Mouse (Mus musculus) embryo, embryonic 11.5 days (tissue): ENCODE measurements around the gene Ptprr.

ENCODE experiments used
- DNase-seq: peaks from one replicate; pipeline ENCODE4 v3.0.0-alpha.2; 2012; ENCODE audit warnings: low read depth, low spot score

Ptprr gene

DNA sequence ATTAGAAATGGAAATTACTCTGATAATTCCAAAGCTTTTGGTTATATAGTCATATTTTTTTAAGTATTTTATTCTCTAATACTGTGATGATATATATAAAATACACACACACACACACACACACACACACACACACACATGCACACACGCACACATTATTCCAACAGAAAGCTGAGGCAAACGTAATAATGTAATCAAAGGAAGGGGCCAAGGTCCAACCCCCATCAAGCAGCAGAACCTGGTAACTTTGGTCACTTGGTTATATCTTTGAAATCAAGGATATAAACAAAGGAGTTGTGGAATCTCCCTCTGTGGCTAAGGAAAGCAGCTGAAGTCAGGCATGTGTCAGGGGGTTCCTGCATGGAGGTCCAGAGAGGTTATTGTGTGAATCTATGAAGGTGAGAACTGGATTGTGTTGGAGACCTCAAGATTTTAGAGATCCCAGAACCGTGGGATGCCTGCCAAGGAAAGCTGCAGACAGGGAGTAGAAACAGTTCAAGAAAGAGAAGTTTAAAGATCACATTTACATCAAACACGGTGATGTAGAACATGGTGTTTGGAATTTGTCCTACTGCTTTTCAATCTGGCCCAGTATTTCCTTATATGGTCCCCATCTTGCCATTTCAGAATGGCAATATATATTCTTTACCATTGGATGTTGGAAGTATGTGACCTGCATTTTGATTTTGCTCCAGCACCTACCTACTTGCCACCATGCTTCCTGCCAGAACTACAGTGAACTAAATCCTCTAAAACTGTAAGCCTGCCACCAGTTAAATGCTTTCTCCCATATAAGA is 98.1 kb downstream of the Ptprr start:
- DNase-seq, result no peak

DNA sequence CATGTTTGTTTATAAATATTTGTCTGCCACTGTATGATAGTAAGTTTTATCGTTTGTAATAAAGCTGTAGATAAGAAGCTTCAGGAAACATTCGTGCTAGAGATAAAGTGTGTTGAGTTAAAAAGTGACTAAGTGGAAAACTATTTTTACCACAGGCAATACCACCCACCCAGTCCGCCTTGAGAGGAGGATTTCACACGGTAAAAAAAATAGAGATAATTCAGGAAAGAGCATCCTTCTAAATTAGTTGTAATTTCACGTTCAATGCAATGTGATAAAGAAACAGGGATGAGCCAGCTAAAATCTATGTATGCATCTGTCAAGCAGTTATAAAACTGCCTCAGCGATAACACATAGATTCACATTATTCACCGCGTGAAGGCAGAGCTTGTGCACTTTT is 99.0 kb downstream of the Ptprr start:
- DNase-seq, result no peak

DNA sequence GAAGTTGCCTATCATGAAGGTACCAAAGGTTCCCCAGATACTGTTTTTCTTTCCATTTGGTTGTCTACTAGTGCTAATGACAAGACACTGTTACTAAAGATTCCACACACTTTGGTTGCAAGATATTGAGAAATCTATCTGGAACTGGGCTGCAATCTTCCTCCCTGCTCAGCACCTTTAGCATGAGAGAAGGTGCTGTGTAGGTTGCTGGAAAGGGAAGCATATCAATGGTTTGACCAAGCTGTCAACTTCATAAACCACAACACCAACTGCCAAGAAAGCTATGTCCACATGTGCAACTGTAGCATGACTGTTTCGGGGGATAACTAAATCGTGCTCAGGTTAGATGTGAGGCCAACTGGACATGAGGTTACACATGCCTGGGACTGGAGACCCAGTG is 103.5 kb downstream of the Ptprr start:
- DNase-seq, result no peak

DNA sequence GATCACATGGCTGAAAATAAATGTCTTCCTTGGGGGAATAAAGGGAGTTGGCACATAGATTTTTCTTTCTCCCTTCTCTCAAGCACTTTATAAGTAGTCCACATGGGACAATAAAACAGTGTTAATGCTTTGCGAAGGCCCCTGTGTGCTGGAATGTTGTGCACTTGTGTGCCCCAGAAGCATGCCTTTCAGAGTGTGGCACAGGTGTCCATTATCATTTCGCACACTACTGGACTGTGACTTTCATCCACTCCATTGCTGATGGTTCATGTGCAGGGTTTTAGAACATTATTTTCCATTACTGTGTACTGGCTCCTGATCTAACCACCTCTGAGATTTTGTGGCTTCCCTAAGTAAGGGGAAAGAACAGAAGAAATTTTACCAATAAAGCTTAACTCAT is 105.8 kb downstream of the Ptprr start:
- DNase-seq, result no peak

DNA sequence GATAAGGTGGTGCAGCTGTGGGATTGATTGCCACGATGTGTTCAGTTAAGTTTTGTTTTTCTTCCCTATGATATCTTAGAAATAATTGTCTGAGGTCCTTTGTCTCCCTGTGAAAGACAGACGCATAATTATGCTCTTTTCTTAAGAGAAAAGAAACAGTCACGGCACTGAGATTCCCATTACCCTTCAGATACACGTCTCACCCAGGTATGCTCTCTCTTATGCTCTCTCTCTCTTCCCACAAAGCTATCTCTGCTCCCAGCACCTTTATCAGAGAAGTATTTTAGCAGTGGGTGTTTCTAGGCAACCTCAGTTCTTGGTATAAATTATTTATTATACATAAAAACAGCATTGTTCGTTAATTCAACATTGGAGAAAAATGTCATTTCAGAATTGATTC is 107.4 kb downstream of the Ptprr start:
- DNase-seq, result no peak

DNA sequence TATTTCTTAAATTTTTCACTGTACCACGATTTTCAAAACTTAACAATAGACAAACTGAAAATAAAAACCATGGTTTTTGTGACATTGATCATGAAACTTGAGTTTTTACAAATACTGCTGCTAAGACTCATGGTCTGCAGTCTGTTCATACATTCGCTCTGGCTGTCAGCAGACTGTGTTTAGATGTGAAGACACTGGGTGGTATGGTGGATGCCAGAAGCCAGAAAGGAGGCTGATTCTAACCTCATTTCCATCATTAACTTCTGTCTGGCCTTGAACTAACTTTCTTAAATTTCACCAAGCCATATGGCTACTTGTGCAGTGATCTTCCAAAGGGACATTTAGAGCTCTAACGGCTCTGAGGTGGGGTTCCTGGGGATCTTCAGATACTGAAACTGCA is 112.4 kb downstream of the Ptprr start:
- DNase-seq, result no peak

DNA sequence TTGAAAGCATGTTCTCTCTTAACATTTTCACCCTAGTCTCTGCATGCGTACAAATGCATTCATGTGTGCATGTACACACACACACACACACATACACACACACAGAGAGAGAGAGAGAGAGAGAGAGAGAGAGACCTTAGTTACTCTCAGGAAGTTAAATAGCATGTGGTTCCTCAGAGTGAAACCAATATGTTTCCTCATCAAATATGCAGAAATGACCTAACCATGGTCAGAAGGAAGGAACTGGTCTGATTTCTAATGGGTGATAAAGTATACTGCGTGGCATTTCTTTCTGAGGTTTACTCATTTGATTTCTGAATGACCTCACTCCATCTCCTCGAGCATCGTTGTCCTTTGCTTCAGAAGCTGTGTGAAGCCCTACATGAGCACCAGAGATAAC is 113.2 kb downstream of the Ptprr start:
- DNase-seq, result no peak

DNA sequence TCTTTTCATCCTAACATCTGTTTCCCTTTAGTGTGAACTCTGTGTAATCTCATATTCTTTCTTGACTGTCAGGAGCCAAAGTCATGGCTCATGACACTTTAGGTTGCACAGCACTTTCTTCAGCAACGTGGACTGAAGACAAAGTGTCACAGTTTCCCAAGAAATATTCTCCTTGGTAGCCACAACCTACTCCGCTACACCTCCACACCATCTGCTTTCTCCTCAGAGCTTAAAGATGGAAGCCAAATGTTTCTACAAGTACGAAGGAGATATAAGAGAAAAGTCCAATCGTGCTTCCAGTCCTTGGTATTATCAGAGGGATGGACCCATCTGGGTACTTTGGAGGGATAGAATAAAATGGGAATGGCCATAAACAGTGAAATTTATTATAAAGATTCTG is 114.2 kb downstream of the Ptprr start:
- no peak for DNase-seq

DNA sequence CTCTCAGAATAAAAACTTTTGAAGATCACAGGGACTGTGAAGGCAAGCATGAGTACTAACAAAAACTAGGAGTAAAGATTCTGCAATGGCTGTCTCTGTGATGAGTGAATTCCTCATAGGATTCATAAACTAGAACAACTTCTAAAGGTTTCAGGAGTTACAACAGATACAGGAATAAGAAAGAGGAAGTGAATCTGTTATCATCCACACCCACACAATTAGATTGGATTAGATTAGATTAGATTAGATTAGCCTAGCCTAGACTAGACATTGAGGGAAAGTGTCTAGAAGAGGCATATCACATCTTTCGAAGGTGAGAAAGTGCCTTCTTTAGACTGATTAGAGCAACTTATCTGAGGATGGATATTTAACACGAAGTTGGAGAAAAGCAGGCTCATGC is 117.2 kb downstream of the Ptprr start:
- no peak for DNase-seq

DNA sequence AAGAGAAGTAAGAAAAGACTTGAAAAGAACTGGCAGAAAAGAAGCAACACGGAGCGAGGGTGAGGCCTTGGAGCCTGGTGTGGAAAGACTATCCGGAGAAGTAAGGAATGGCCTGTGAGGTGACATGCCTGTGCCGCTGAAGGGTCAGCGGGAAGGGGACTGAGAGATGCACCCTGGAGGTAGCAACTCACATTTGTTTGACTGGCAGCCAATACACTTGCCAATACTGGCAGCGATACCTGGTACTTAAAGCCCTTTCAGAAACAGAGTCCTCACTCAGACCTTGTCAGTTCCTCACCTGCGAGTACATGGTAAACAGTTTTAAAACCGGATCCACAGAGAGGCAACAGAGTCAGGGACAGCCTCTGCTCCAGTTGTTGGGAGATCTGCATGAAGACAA is 122.2 kb downstream of the Ptprr start:
- DNase-seq, result no peak

DNA sequence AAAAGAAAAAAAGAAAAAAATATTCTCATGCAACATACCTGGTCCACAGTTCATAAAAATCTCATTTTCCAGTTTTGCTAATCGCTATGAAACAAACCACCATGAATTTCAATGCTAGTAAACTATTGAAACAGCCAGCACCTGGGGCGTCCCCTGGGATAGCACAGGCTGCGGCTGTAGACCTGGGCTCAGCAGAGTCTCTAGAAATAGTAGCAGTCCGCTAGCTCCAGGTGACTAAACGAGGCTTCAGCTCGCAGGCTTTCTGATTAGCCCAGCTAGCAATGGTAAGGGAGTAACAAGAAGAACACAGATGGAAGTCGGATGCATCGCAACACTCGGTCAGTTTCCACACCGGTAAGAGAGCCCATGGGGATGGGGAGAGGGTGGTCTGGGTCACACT is 125.7 kb downstream of the Ptprr start:
- DNase-seq, result no peak

DNA sequence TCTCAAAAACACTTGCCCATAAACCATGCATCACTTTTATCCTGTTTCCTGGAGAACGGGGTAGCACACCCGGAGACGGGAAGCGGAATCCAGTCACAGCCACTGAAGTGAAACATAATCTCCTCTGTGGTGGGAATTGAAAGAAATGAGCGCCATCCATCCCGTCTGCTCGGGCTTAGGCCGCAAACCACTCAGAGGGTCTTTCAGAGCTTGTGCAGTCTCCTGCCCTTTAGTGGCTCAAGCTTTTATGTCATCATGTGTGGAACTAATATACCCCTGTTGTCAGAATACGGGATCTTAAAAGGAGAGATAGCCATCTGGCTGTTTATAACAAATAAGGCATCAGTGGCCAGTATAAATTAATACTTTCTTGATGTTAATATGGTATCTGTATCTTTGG is 128.1 kb downstream of the Ptprr start:
- no peak for DNase-seq

DNA sequence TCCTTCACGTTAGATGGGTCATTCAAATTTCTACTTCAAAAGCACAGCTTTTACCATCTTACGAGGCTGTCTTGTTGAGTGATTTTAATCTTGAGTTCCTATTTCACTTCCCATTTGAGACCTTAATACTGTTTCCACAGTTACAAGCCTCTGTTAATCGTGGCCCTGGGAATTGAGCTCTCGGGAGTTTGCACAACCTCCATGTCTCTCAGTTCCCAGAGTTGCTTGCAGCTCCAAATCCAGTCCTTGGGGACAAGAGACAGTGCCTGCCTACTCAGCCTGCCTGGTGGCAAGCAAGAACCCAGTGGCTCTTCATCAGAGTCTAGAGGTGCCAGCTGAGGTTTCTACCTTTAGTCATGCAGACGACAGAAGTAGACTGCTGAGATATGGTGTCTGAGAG is 136.7 kb downstream of the Ptprr start:
- DNase-seq, result no peak

DNA sequence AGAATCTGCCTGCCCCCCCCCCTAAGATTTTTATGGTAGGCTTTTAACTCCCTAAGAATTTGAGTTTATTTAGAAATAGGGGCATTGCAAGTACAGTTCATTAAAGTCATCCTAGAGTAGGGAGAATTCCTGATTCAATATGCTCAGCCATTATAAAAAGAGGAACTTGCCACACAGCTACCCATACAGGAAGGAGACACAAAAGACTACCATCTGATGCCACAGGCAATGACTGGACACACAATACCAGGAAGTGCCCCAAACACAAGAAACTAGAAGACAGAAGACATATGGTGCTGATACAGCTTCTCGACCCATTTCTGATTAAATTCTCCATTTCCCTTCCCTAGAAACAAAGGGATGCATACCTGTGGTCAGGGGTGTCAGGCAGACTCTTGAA is 138.7 kb downstream of the Ptprr start:
- DNase-seq, result no peak

DNA sequence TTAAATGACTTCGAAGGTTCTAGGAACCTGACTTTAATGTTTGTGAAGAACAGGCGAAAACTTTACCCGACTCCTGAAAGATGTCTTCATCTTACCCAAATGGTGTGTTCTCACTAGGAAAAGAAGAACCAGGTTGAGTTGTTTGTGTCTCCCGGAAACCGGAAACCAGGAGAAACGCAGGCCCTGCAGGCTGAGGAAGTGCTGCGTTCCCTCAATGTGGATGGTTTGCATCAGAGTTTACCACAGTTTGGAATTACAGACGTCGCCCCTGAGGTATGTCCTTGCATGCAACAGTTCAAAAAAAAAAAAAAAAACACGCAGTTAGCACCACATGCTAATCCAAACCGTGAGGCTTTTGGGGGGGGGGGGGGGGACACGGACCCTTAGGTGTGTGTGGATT is 144.3 kb downstream of the Ptprr start:
- DNase-seq, result no peak

DNA sequence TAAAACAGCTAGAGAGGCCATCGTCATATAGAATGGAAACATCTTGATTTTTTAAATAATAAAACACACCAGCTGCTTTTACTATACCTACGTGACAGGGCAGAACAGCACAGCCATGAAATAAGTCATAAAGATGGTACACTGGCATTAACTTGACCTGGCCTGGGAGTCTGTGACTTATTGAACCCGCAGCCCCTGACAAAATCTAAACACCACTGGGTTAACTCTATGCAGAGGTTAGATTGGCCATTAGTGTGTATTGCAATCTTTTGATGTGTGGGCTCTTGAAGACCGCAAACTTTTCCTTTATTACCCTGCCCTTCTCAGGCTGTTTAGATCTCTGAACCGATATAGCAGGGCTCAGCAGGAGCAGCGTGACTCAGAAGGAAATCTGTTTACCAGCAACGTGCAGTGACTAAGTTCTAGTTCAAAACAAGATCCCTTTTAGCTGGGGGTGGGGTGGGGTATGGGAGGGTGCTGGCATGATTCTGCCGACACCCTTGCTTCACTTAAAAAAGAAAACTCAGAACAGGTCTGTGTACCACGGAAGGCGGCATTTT is 157.4 kb downstream of the Ptprr start:
- no peak for DNase-seq

DNA sequence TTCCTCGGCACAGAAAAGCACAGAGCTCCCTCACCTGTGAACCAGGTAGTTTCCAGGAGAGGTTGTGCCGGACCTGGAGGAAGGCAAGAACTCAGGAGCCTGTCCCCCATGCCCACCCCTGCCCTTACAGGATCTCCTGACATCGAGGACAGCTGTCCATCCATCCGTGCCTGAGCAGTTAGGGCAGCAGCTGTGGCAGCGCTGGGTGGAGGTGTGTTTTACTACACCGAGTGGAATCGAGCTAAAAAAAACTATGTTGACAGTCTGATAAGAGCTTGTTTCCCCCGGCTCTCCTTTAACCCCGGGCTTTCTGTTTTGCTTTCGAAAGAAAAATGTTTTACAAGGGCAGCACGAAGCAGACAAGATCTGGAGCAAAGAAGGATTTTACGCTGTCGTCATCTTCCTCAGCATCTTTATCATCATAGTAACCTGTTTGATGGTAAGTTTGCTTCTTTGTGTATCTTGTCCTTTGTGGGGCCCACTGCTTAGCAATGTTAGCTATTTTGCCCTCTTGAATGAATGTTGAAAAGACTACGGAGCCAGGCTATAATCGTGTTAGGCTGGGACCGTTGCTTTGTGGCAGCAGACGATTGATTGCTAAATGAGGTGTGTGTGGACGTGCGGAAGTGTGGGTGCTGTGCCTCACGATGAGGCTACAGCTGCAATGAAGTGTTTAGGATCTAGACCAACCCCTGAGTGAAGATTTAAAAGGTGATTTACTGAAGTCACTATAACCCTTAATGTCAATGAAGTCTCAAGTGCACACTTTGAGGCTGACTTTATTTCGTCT is 159.6 kb downstream of the Ptprr start:
- DNase-seq, result no peak

DNA sequence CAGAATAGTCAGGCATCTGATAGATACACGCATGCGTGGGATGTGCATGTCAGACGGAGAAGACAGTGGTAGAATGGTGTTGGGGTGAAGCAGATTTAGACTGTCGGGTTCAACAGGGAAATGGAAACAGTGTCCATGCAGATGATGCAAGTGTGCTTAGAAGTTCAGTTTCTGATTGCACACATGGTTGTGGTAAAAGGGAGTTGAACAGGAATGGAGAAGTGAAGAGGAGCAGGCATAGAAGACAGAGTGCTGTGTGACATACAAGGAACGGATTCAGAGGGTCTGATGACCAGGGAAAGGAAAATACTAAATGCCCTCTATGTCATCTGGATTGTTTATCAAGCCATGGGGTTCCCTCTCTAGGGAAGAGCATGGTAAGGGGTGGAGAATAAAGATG is 163.2 kb downstream of the Ptprr start:
- no peak for DNase-seq

DNA sequence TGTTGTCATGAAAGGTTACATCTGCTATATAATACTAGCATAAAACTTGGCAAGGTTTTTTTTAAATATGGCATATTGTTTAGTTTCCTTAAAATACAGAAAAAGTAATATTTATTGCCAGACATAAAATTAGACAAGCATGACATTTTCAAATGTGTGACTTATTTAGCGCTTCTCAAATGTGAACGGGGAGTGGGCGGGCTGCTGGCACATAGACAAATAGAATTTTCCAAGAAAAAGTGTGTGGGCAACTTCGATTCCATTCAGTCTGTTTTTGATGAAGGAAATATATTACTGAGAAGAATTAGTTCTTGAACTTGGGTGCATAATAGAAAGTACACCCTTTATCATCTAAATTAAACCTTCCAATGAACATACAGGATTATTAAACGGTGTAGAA is 164.2 kb downstream of the Ptprr start:
- DNase-seq, result no peak

DNA sequence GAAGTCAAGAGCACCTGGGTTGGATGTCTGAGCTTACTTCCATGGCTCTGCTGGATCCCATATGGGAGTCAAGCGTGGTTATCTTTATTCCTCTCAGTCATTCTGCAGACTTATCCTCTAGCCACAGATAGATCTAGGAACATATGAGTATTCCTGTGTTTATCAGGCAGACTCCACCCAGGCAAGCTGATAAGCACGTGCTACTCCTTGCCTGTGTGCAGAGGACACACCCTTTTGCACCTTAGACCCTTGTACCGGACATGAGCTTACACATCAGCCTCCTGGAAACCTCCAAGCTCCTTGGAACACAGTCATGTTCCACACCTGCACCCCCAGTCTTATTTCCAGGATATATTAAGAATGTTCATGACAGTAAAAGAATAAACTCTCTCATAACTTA is 165.2 kb downstream of the Ptprr start:
- no peak for DNase-seq

DNA sequence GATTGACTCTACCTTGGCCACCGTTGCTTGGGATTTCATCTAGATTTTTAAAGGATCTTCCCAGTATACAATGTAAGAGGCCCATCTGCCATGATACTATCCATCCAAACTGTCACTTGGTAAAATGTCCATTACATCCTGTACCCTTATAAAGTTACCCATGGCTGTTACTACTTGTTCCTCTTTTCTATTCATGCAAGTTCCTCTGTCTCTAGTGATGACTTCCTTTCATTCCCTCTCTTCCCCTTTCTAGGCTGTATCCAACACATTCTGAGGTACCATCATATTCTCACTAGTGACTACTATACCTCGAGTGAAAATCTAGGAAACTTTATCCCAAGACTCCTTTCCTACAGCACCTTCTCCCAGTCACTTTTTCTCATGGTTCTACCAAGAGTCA is 173.7 kb downstream of the Ptprr start:
- no peak for DNase-seq

DNA sequence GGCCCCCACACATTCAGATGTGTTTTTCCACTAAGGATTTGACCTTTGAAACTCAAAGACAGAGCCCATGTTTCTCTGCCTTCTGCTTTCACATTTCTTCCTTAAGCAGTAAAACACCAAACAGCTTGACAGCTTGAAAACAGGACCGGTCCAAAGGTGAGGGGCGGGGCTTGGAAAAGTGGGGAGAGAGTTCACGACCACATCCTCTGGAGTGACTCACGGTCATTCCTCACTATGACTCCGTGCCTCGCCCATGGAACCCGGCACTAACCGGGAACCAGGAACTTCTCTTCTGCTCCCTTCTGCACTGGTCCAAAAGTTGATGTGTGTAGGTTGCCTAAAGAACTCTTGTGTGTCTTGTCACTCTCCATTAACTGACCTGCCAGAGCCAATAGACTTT is 174.3 kb downstream of the Ptprr start:
- DNase-seq, result no peak

DNA sequence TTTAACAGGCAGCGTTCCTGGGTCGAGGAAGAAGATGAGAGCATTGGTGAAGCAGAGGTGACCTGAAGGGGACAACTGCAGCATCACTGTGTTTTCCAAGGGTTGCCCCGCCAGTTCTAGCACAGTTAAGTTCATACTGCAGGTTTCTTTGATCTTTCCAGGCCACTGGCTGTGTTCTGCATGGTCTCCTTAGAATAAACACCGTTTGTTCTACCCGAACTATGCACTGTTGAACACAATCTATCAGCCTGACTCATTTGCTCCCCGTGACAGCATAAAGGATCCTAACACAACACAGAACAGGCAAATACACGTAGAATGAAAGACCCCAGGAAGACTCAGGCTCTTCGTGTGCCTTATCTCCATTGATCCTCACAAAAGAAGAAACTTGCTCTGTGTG is 176.4 kb downstream of the Ptprr start:
- no peak for DNase-seq
